Mouse (Mus musculus) right cerebral cortex, postnatal 10 days (tissue): Measurements from ENCODE around the gene Mvp.

Source experiments
- DNase-seq, 2 experiments: peaks; one replicate each; pipeline ENCODE4 v3.0.0; 2021; ENCODE audit warnings: low spot score in 2 of 2

Mvp gene

DNA sequence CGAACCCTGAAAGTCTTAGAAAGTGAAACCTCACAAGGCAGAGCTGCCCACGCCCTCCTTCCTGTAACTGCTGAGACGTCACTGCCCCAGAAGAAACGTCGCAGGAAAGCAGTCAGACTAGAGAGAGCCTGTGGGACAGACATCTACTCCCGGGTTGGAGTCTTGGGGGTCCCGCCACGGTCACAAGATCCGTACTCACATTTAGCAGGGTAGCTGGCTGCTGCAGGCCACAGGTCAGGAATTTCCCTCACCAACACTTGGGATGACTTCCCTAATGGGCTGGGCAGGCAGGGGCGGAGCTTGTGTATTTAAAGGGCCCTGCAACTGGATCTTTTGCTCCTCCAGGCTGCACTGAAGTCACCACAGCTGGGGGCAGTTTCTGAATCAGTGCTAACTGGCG lies at the start of gene Mvp:
Gene Mvp, minus strand, starts transcription at position 302 of the 400 bp plus-strand sequence.
- DNase-seq, result peak in 1 of 2 experiments; percentile 41

DNA sequence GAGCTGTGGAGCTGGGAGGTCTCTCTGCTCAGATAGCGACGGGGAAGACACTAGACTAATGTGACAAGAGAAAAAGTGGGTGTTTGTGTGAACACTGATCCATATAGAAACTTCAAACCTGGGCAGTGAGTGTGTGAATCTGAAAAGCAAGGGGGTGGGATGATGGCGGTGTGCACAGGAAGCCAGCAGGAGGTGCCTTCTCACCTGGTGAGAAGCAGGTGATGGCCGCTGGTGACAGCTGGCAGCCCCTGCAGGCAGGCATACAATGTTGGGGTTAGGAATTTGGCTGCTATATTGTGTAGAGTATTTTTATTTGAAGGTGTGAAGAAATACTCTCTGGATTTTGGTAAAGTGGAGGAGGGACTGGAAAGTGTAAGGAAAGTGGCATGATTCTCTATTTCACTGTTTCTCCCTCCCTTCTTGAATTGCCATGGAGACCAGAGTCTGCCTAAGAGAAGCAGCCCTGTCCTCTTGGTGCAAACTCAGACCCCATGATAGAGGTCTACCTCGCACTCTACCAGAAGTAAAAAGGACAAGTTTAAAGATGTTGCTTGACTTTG lies 40.7 kb upstream of the Mvp start:
- DNase-seq, result no peak

DNA sequence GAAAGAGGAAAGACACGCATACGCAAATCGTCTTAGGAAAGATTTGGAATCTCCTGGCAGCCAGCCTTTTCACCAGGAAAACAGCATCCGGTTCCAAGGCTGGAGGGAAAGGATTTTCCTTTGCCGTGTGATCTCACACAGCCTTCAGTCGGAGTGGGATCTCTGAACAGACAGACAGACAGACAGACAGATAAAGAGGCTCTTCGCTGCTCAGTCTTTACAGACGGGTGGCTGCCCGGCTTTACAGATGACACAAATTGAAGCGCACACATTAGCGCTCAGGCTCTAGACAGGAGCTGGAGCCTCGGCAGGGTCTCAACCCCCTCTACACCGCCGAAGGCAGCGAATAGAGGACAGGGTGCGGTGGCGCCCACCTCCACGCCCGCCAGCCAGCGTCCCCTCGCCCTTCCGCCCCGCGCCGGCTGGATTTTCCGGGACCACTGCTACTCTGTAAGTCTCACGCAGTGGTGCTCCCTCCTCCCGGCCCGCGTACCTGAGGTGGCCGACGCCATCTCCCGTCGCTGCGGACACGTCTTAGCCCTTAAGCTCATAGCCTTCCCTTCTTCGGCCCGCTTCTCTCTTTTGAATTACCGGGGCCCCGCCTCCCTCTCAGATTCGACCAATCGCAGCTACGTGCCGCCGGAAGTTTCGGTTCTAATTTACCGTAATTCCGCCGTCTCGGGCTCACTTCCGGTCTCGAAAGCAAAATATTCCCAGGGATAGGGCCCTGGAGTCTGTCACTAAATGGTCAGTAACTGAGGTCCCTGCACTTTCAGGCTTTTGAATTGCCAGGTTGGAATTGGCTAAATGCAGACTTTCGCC lies 27.6 kb upstream of the Mvp start, which contains the start of gene Kif22:
Gene Kif22, minus strand, starts transcription at position 621 of the 822 bp plus-strand sequence.
- DNase-seq, result peak; percentile 93 to 94

DNA sequence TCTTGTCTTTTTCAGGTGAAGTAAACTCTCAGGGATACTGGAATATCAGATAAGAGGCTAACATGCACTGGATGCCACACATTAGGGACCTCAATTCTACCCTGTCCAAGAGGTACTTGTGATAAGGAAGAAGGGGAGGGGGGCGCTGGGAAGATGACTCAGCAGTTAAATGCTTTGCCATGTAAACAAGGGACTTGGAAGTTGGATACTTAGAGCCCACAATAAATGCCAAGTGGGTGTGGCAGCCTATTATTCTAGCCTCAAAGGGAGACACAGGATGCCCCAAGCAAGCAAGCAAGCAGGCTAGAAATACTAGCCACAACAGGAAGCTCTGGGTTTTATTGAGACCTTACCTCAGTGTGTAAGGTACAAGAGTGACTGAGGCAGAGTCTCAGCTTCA lies 16.8 kb upstream of the Mvp start:
- peak in 1 of 2 experiments; percentile 22 for DNase-seq

DNA sequence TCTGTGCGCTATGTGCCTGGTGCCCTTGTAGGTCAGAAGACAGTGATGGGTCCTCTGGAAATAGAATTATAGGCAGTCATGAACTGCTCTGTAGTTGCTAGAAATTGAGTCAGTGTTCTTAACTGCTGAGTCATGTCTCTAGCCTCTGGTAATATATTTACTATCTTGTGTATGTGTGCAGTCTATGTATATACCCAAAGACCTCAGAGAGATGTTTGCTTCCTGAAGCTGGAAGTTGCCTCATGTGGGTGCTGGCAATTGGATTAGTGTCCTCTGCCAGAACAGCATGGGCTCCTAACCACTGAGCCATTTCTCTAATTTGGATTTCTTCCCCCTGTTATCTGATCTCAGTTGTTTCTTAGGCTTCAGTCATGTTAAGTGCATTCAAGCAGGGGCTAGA lies 15.8 kb upstream of the Mvp start:
- no peak for DNase-seq

DNA sequence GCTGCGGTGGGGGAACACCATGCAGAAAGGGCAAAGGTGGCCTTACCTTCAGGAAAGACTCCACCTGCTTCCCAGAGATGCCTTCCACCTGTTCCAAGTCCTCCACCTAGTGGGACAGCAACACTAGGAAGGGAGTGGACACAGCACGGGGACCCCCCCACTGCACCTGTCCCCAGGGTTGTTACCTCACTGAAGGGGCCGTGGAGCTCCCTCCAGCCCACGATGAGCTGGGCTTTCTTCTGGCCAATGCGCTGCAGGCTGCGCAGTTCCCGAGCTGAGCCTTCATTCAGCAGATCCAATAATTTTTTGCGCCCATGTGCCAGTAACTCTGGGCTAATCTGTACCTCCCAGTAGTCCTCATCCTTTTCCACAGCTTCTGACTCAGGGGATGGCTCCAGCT lies 13.5 kb upstream of the Mvp start:
- DNase-seq, result peak in 1 of 2 experiments; percentile 56

DNA sequence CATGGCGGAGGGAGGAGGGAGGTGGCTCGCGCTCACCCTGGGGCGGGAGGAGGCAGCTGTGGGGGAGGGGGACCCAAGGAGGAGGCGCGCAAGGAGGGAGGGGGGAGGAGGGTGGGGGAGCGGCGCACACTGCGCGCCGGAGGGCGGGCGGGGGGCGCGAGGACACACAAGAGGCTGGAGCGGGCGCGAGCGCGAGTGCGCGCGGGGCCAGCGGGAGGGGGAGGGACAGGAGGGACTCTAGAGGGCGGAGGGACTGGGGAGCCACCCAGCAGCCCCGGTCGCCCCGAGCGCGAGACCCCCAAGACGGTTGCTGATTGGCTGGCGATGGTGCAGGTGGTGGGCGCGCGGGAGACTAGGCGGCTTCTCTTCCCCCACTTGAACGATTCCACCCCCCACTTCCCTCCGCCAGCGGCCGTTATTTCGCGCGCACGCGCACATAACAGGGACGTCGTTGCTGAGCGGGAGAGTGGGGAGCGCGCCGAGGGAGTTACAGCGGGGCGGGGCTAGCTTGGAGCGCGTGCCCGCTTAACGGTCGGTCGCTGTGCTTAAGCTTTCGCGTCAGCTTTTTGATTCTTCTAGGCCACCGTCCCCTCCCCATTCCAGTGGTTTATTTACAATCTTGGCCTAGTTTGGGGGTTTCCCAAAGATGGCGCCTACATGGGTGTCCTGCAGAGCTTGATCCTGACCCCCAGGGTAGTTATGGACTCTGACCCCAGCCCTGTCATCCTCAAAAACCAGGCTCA lies 12.7 kb upstream of the Mvp start, which contains the start of gene Maz:
Gene Maz, minus strand, starts transcription at position 54 of the 743 bp plus-strand sequence.
- peak; percentile 100 for DNase-seq

DNA sequence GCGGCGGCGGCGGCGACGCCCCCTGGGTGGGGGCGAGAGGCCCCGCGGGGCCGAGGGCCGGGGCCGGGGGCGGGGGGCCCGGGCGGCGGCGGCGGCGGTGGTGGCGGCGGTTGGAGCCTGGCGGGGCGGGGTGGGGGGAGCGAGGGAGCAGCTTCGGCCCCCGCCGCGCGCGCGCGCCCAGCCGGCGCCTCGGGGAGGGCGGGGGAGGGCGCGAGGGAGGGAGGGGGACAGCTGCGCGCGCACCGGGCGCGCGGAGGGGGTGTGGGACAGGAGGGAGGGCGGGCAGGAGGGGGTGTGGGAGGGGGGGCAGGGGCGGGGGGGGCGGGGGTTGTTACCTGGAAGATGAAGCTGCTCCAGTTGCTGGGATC lies 12.2 kb upstream of the Mvp start:
- DNase-seq, result no peak

DNA sequence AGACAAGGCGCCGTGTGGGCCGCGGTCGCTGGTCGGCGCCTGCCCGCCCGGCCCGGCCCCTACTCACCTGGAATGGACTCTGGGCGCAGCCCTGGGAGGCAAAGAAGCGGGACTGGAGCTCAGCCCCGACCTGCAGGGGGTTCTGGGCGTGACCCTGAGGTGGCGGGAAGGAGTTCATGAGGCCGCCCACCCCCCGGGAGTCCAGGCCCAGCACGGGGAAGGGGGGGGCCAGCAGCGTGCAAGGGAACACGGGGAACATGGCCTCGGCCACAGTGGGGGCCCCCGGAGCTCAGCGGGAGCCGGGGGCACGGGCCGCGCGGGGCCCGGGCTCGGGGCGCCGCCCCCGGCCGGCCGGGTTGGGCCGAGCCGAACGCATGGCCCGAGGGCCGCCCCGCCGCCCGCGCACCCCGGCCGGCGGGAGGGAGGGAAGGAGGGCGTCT lies 11.8 kb upstream of the Mvp start:
- peak; percentile 75 to 78 for DNase-seq

DNA sequence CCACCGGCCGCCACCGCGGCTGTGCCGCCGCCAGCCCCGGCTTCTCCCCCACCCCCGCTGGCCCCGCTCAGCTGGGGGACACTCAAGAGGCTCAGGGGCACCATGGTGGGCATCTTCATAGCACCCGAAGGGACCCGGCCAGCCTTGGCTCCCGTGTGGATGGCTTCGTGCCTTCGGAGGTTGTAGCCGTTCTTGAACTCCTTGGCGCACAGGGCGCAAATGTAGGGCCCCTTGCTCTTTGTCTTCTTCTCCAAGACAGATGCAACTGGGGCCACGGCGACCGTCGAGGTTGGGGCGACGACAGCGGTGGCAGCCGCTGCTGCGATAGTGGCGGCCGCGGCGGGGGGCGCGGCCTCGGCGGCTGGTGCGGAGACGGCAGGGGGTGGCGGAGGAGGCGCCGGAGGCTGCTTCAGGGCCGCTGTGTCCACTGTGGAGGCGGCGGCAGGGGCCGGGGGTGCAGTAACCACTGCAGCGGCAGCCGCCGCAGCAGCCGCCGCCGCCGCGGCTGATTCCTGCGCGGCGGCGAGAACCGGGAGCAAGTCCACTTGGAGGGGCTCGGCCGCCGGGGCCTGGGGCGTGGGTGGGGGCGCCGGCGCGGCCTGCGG lies 11.2 kb upstream of the Mvp start:
- DNase-seq, result peak; percentile 57 to 66

DNA sequence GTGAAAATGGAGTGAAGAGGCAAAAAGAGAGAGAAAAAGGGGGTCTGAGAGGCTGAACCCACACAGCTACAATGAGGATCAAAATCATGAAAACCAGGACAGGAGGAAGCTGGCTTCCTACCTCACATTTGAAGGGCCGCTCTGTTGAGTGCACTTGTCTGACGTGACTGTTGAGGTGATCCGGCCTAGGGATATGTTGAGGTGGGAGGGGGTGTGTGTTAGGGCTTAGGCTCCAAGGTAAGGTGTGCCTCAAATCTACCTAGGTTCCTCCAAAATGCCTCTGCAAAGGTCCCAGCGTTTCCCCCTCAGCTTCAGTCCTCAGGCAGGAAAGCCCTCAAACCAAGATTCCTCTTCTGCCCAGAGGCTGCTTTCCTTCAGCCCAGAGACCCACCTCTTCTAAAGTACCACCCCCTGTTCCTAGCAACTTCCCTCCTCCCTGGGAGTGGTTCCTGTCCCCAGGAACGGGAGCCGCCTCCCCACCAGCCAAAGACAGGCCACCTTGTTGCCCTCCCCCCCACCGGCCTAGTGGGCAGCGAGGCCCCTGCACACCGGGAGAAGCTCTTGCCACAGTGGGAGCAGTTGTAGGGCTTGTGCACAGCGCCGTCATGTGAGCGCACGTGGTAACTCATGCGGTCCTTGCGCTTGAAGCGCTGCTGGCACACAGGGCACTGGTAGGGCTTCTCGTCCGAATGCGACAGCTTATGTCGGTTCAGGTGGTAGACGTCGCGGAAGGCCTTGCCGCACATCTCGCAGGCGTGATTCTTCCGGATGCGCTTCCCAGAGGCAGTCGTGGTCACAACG lies 10.5 kb upstream of the Mvp start:
- peak; percentile 87 to 91 for DNase-seq

DNA sequence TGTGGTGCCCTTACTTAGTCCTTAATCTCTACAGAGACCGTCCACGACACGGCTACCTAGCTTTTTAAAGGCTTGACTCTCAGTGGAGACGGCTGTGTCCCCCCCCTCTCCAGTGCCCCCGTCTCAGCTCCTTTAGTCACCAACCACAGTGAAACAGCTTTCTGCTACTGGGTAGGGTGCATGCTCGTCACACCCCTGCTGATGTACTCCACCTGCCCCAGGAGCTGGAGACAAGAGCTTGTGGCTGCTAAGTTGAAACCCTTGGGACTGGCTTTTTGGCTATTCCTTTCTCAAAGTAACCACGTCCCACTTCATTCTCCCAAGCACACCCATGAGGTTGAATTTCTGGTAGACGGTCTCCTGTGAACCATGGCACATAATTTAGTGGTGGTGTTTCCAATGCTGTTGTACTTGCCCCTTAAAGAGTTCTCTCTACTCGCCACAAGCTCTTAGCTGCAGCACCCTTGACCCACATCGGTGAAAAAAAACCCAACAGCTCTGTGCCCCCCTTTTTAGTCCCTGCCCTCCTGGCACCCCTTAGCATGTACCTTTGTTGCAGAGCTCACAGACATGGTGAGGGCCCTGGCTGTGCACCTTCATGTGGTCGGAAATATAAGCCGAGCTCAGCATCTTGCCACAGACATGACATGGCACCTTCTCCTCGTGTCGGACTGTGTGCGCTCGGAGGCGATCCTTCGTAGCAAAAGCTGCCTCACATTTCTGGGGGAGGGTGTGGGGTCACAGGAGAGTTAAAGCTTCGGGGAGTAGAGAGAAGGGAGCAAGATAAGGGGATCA lies 9.7 kb upstream of the Mvp start:
- peak in 1 of 2 experiments; percentile 51 for DNase-seq

DNA sequence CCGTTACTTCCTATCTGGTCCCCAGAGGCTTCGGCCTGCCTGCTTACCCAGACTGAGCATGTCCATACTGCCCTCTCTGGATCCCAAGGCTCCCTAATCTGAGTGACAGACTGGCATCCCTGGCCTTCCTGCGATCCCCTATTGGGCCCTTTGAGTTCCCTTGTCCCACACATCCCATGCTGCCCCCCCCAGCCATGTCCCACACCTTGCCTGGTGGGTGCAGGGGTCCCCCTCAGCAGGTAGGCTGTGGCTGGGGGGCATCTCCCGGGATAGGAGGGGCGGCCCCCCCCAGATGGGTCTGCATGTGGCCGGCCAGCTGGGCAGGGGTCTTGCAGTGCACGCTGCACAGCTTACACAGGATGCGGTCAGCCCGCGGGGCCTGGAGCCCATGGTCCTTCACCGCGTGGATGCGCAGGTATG lies 8.9 kb upstream of the Mvp start:
- peak in 1 of 2 experiments; percentile 56 for DNase-seq

DNA sequence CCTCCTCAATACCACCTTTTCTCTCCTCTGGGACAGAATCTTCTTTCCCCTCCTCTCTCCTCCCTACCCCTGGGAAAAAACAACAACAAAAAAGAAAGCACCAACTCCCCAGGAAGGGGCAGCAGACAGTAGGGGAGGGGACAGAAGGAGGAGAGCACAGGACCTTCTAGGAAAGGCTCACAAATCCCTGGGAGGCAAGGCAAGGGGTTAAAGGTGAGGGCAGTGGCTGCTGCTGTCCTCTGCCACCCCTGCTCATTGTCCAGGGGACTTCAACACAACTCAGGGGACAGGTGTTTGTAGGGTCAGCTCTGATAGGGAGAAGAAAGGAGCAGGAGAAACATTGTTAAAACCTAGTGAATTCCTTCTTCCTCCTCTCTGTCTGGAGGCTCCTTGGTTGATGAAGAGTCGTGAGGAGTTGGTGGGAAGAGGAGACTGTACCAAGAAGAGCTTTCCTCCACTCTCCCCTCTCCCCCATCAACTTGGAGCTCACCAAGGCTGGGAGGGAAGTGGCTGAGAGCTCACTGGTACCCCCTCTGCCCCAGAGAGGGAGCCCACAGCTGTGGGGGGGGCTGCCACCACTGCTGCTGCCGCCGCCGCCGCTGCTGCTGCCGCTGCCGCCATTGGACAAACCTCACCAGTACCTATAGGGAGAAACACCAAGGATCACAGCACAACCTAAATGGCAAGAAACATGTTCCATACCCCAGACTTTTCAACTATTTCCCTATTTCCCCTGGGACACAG lies 8.3 kb upstream of the Mvp start:
- DNase-seq, result no peak

DNA sequence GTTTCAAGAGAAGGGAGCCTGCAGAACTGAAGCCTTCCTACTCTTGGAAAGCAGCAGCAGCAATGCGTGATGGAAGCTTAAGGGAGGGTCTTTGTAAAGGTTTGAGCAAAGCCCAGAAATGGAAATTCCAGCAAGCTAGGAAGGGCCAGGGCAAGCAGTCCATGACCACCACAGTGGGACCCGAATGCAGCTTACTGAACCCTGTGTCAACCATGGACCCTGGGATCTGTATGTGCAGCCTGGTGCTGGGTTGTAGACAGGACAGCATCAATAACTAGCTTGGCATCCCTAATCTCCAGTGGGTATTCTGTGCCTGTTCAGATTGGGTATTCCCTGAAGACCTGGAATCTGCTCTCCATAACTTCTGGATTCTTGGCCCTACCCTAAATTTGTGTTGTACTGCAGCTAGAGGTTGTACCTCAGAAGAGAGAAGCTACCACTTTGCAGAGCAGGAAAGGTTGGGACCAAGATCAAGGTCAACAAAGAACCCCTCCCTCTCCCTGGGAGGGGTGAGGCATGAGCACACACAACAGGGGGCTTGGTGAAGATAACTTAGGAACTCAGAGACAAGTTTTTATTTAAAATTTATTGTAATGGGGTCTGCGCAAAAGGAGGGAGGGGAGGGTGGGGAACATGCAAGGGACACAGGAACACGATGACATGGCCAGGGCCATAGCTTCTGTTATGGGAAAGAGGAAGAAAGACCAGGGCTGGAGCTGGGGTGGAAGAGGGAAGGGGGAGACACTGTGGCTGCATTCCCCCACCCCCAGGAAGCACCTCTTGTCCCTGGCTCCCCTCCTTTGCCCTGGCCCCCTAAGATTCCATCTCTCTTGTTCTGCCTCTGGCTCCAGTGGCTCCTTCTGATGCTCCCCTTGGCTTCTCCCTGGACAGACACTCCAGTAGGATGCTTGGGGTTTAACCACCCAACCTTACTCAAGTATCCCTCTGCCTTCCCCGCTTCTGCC lies 7.4 kb upstream of the Mvp start:
- peak in 1 of 2 experiments; percentile 56 for DNase-seq

DNA sequence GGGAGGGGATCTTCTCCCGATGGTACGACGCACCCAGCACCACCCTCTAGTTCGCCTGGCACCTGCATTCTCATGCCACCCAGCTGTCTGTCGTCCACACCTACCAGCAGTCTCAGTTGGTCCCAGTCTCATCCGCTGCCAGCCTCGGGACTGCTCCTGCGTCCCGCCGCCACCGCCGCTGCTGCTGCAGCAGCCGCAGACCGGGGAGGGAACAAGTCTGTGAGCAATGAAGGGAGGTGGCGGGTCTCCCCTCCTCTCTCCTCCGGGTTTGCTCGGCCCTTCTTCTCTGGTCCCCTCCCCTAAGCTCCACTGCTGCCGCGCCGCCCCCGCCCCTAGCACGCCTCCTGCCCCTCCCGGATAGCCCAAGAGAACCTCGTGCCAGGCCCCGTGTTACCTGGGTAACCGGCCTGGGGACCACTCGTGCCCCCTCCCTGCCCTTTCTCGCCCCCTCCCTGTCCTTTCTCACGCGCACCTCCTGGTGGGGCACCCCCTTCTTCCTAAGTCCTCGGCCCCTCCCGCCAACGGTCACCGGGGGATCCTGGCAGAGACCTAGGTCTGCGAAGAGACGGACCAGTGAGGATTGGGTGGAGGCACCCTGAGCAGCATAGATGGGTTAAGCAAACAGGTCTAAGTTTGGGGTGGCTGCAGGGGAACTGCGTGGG lies 6.6 kb upstream of the Mvp start, which contains the start of the genes Gm42742 and Prrt2:
Gene Gm42742, minus strand, starts transcription at position 197 of the 662 bp plus-strand sequence.
Gene Prrt2, minus strand, starts transcription at position 311 of the 662 bp plus-strand sequence.
- DNase-seq, result peak; percentile 86 to 90

DNA sequence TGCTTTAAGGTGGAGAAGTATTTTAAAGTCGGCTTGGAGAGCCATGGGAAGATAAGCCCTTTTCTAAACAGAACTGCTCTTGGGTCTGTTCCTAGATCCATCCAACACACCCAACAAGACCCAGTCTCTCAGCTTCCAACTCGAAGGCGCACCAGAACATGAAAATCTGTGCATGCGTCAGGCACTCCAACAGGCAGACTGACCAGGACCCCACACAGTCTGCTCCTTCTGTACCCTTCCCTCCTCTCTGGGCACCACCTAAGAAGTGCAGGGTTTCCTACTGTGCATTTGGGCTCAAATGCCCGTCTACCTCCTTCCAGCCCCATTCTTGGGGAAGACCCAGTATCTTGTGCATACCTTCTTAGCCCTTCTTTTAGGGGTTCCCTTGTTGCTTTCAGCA lies 6.1 kb upstream of the Mvp start:
- DNase-seq, result peak in 1 of 2 experiments; percentile 49

DNA sequence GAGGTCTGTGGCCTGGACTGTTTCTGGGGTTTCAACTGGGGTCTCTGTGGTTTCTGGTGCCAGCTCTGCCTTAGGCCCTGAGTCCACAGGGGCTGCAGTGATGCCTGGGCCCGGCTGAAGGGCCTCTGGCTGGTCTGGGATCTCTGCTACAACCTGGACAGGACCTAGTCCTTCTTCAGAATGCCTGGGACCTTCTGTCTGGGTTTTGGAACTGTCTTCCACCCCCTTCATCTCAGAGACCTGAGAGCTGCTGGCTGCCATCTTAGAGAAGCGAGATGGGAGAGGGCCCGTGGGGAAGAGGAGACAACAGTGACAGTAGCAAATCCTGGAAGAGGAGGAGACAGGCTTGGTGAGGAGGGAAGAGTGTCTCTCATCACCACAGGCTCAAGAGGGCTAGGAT lies 5.6 kb upstream of the Mvp start:
- DNase-seq, result peak in 1 of 2 experiments; percentile 51
